Mouse (Mus musculus) heart, embryonic 11.5 days (tissue): ENCODE results near the gene Scarf1. TPM values are rescaled to one million over a fixed set of nuclear protein-coding genes. Genes with fewer than 3 reads are reported as not detected.

Experiments used
- ATAC-seq: fragments of 200-750 bp; cut with Nextera tagmentation; replicated peaks from 2 replicates; pipeline ENCODE4 v1.8.0; 2017; ENCODE audit warnings: moderate library complexity; ENCODE audit not compliant: insufficient number of reproducible peaks, low FRiP score, low TSS enrichment
- H3K27ac ChIP-seq: fragments of 300-500 bp; sonication (generic); 2 replicates; pipeline ENCODE4 v1.5.1; 2014; ENCODE audit warnings: mild to moderate bottlenecking, low read depth, low read length
- H3K27me3 ChIP-seq: fragments of 300-500 bp; sonication (generic); 2 replicates; pipeline ENCODE4 v1.6.1; 2014; ENCODE audit warnings: mild to moderate bottlenecking, low read length, mixed read lengths; ENCODE audit not compliant: control insufficient read depth, insufficient read depth
- H3K36me3 ChIP-seq: fragments of 300-500 bp; sonication (generic); 2 replicates; pipeline ENCODE4 v1.6.1; 2014; ENCODE audit warnings: mild to moderate bottlenecking, low read length, moderate library complexity, mixed read lengths; ENCODE audit not compliant: control insufficient read depth, insufficient read depth
- H3K4me1 ChIP-seq: fragments of 300-500 bp; sonication (generic); 2 replicates; pipeline ENCODE4 v1.6.1; 2014; ENCODE audit warnings: low read length; ENCODE audit not compliant: control insufficient read depth, insufficient read depth
- H3K4me2 ChIP-seq: fragments of 300-500 bp; sonication (generic); 2 replicates; pipeline ENCODE4 v1.6.1; 2014; ENCODE audit warnings: mild to moderate bottlenecking, moderate library complexity
- H3K4me3 ChIP-seq: fragments of 300-500 bp; sonication (generic); 2 replicates; pipeline ENCODE4 v1.5.1; 2014; ENCODE audit warnings: low read depth, low read length
- H3K9ac ChIP-seq: fragments of 300-500 bp; sonication (generic); 2 replicates; pipeline ENCODE4 v1.6.1; 2014; ENCODE audit warnings: mild to moderate bottlenecking, low read depth, low read length, moderate library complexity
- H3K9me3 ChIP-seq: fragments of 300-500 bp; sonication (generic); replicated peaks from 2 replicates; pipeline ENCODE4 v1.6.1; 2016; ENCODE audit warnings: low read length; ENCODE audit not compliant: control insufficient read depth
- WGBS: fragments of 180-500 bp; shearing (Covaris S2); extraction: QIAGEN DNeasy Blood & Tissue Kit; methylation state at CpG from one replicate; pipeline ENCODE4 v1.1.7; 2014; ENCODE audit not compliant: insufficient replicate concordance; 5-methylcytosine and 5-hydroxymethylcytosine counted together
- polyA plus RNA-seq: library from polyadenylated mRNA; unstranded; fragments of >200 nt; fragmentation: Nextera tagmentation; extraction: Ambion mirVana; gene quantifications from 2 replicates; pipeline ENCODE4 v1.2.1, GENCODE M21; 2014

Gene Scarf1
- polyA plus RNA-seq, 1 experiment from 2014 or later: 7.6 TPM

DNA sequence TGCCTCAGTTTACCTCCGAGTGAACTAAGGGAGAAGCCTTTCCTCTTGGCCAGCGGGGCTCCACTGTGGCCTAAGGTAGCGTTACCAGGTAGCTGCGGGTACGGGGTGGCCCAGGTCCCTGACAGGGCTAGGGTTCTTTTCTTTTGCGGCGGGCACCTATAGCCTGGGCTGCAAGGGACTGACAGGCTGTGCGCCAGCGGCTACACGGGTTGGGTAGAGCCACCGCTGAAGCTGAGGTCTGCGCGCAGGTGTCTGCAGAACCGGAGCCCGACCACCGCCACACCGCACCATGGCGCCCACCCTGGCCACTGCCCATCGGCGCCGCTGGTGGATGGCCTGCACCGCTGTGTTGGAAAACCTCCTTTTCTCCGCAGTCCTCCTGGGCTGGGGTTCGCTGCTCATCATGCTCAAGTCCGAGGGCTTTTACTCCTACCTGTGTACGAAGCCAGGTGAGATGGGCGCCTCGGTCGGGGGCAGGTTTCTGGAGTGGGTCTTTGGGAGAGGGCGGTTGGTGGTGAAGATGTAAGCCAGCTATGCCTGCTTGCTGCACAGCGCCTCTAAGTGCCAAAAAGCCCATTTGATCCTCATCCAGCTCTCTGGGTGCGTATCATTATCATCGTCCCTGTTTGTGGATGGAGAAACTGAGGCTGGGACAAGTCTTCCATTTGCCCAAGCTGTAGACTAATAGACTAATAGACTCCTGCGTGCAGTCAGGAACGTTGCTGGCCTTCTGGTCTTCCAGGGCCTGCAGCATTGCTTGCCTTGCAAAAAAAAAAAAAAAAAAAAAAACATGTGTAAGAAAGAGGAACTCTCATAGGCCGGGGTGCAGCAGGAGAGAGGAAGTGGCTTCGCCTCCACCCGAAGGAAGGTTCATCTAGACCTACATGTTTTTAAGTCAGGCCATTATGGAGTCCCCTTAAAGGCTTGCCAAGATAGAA, 19.3 kb downstream of the Scarf1 start:
- H3K9ac ChIP-seq: peak overlapping the region; percentile 86
- 0 out of 2 replicates have a peak, but pooled peaks cover 4% of the 10 kb centered on the region for H3K27me3 ChIP-seq
- 14% methylated on average over 38 of the region's 38 CpGs for WGBS
- H3K4me1 ChIP-seq: peaks cover 15% of the 10 kb centered on the region
- ATAC-seq: peak; percentile 19; the same call in 1 of the 2 replicates
- H3K36me3 ChIP-seq: no peaks in the 10 kb centered on the region
- H3K9me3 ChIP-seq: no peaks in the 10 kb centered on the region
- peak overlapping the region; percentile 73 for H3K4me3 ChIP-seq
- H3K27ac ChIP-seq: no peak overlapping the region
- H3K4me2 ChIP-seq: peak overlapping the region; percentile 100

DNA sequence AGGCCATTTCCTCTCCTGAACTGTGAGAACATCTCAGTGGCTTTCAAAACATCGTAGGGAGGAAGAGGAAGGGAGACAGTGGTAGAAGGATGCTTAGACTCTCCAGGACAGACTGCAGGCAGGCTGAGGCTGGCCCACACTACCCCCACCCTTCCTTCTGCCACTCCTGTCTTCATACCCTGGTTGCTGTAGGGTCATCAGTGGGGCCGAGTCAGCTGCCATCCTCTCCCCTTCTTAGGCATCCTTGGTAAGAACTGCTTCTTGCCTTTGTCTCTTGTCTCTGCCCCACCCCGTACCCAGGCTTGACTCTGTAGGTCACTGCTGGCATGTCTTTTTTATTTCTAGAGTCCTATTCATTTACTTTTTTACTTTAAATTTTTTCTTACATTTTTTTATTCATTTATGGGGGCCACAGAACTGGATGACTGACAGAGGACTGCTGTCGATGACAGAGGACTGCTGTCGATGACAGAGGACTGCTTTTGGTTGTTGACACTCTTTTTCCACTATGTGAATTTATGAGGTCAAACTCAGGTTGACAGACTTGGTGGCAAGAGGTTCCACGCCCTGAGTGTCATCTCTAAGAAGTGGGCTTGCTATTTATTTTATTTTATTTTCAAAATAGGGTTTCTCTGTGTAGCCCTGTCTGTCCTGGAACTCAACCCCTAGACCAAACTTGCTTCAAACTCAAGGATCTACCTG, 20.1 kb downstream of the Scarf1 start:
- Histone ChIP-seq H3K4me2 (peak overlapping the region; percentile 19; the same call in 1 of the 2 replicates), H3K9me3 (no peaks in the 10 kb centered on the region), H3K36me3 (no peaks in the 10 kb centered on the region), H3K4me1 (peaks cover 23% of the 10 kb centered on the region), H3K9ac (no peak overlapping the region), H3K27me3 (0 out of 2 replicates have a peak, but pooled peaks cover 4% of the 10 kb centered on the region), H3K4me3 (no peak overlapping the region), H3K27ac (no peak overlapping the region)
- no peak for ATAC-seq
- 72% methylated on average over 6 of the region's 6 CpGs for WGBS

DNA sequence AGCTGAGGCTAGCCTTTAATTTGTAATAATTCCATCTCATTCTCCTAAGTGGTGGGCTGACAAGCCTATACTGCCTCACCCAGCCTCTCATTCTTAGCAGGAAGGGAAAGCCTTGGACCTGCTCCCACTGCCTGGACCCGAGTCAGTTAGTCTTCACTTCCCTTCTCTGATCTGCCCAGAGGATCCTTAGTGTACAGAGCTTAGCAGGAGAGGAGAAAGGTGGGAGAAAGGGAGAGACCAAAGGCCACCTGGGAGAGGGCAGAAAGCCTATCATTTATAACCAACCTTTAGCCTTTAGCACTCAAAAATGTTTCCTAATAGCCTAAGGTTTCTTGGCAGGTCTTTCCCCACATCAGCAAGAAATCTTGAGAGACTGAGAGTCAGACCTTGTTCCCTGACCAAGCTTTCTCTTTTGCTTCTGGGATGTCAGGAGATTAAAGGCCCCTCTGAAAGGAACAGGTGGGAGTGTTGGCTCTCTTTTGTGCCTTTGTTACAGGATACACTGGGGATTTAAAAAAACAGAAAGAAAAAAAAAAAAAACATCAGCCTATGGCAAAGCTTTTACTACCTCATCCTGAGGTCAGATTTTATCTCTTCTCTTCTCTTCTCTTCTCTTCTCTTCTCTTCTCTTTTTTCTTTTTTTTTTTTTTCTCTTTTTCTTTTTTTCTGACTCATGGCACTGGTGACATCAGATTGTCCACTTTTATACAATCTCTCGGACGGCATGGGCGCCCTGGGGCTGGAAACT, 21.1 kb downstream of the Scarf1 start:
- no peaks in the 10 kb centered on the region for H3K36me3 ChIP-seq
- no peak overlapping the region for H3K4me3 ChIP-seq
- no peak overlapping the region for H3K4me2 ChIP-seq
- H3K27ac ChIP-seq: no peak overlapping the region
- ATAC-seq: no peak
- H3K9ac ChIP-seq: no peak overlapping the region
- WGBS: 39% methylated on average over 4 of the region's 4 CpGs
- H3K9me3 ChIP-seq: no peaks in the 10 kb centered on the region
- H3K4me1 ChIP-seq: peaks cover 23% of the 10 kb centered on the region
- H3K27me3 ChIP-seq: 0 out of 2 replicates have a peak, but pooled peaks cover 4% of the 10 kb centered on the region

DNA sequence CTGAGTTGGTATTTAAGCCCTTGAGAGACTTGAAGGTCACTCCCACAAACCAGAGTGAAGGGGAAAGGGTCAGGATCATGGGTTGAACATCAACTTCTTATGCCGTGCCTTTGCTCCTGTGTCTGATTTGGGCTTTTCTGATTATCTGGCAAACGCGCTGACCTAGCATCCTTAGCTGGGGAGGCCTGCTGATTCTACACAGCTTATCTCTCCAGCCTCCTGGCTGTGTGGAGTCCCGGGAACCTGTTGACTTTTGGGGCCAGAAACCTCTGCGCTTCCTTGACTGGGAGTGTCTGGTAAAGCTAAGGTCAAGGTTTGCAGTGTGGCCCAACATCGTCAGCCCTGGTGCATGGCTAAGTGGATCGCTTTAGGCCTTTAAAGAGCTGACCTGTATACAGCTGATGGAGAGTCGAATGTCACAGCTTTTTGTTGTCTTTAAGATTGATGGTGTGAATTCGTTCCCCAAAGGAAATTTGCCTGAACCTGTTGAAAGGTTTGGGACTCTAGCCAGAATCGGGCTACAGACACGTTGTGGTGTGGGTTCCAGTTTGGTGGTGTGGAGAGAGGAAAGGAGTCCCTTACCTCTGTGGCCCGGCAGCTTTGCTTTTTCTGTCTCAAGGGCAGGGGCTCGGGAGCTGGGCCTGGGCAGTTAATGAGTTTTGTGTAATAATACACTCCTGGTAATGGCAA, 21.9 kb downstream of the Scarf1 start:
- ATAC-seq: no peak
- Histone ChIP-seq H3K4me2 (no peak overlapping the region), H3K9me3 (no peaks in the 10 kb centered on the region), H3K4me1 (peaks cover 23% of the 10 kb centered on the region), H3K27ac (no peak overlapping the region), H3K36me3 (no peaks in the 10 kb centered on the region), H3K4me3 (no peak overlapping the region), H3K27me3 (0 out of 2 replicates have a peak, but pooled peaks cover 4% of the 10 kb centered on the region), H3K9ac (no peak overlapping the region)
- 26% methylated on average over 13 of the region's 13 CpGs for WGBS

DNA sequence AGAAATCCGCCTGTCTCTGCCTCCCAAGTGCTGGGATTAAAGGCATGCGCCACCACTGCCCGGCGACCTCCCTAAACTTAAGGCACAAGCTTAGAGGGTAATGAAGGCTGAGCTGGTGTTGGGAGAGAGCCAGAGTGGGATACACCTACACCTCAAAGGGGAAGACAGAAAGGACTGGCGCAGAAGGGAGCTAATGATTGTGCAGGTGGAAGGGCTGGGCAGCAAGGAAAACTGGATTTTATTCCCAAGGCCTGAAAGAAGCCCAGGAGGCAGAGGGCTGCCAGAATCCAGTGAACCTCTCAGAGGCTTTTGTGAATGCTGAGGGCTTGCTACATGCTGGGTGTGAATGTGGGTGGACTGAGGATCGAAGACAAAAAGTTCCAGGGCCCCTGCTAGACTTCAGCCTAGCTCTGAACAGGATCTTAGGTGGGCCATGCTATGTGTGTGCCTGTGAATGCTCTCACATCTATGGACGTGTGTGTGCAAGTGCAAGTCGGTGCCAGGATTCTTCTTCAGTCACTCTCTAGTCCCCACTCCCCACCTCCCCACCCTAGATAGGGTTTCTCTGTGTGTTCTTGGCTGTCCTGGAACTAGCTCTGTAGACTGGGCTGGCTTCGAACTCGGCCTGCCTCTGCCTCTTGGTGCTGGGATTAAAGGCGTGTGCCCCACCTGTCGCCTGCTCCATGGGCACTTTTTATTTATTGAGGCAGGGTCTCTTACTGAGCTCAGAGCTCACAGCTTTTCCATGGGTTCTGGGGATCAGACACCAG, 23.1 kb downstream of the Scarf1 start:
- H3K27me3 ChIP-seq: 0 out of 2 replicates have a peak, but pooled peaks cover 4% of the 10 kb centered on the region
- WGBS: 84% methylated on average over 12 of the region's 12 CpGs
- no peak overlapping the region for H3K4me3 ChIP-seq
- H3K36me3 ChIP-seq: no peaks in the 10 kb centered on the region
- no peaks in the 10 kb centered on the region for H3K9me3 ChIP-seq
- no peak overlapping the region for H3K9ac ChIP-seq
- no peak for ATAC-seq
- H3K4me2 ChIP-seq: no peak overlapping the region
- peaks cover 33% of the 10 kb centered on the region for H3K4me1 ChIP-seq
- no peak overlapping the region for H3K27ac ChIP-seq

DNA sequence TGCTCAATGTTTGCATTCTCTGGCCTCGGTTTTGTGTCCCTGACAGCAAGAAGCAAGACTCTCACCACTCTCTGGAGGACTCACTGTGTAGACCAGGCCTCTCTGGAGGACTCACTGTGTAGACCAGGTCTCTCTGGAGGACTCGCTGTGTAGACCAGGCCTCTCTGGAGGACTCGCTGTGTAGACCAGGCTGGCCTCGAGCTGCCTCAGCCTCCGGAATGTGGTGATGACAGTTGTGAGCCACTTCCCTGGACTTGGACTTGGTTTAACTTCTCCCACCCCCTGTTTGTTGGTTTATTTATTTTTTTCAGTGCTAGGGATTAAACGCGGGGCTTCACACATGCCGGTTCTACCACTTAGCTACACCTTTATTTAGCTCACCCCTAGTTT, 23.7 kb downstream of the Scarf1 start:
- no peaks in the 10 kb centered on the region for H3K36me3 ChIP-seq
- H3K27ac ChIP-seq: no peak overlapping the region
- H3K4me2 ChIP-seq: no peak overlapping the region
- 78% methylated on average over 8 of the region's 8 CpGs for WGBS
- H3K4me3 ChIP-seq: no peak overlapping the region
- H3K4me1 ChIP-seq: peaks cover 34% of the 10 kb centered on the region
- 0 out of 2 replicates have a peak, but pooled peaks cover 4% of the 10 kb centered on the region for H3K27me3 ChIP-seq
- ATAC-seq: no peak
- H3K9me3 ChIP-seq: no peaks in the 10 kb centered on the region
- H3K9ac ChIP-seq: no peak overlapping the region

DNA sequence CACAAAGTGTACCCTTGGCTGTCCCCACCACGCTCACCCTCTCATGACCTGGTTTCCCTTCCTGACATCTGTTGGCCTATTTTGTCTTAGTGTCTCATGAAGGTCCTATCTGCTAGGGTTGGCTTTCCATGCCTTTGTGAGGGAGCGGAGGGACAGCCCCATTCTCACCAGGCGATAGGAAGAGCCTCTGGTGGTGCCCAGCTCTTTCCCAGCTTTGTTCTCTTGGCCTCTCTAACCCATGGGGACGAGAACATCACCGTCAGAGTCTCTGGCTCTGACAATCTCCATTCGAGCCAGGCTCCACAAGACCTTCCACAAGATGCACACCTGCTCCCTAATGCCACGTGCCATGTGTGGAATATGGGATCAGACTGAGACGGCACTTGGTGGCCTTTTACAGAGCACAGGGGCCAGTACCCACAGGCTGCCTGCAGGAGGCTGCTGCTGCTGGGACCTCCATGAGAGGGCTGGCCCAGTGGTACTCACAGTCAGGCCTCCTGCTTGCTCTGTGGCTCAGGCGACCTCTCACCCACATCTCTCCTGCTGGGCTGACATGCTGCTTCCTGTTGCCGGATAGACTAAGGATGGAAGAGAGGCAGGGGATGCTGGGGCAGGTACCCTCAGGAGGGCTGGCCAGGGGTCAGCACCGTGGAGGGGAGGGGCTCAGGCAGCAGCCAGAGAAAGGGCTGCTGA, 24.3 kb downstream of the Scarf1 start:
- H3K9me3 ChIP-seq: no peaks in the 10 kb centered on the region
- H3K27me3 ChIP-seq: 0 out of 2 replicates have a peak, but pooled peaks cover 2% of the 10 kb centered on the region
- no peak overlapping the region; the same call in 1 of the 2 replicates for H3K27ac ChIP-seq
- H3K36me3 ChIP-seq: no peaks in the 10 kb centered on the region
- no peak overlapping the region for H3K4me2 ChIP-seq
- H3K9ac ChIP-seq: no peak overlapping the region
- peaks cover 28% of the 10 kb centered on the region for H3K4me1 ChIP-seq
- WGBS: 46% methylated on average over 11 of the region's 11 CpGs
- H3K4me3 ChIP-seq: no peak overlapping the region
- ATAC-seq: no peak; the same call in 1 of the 2 replicates
